Mouse (Mus musculus): Measurements from ENCODE around the gene Gm8108.
"Not testable (repeated sequence)": the region's sequence is repeated elsewhere in the genome, so short reads cannot be mapped to it uniquely, and the experiment has no call there.

Gm8108 gene

DNA sequence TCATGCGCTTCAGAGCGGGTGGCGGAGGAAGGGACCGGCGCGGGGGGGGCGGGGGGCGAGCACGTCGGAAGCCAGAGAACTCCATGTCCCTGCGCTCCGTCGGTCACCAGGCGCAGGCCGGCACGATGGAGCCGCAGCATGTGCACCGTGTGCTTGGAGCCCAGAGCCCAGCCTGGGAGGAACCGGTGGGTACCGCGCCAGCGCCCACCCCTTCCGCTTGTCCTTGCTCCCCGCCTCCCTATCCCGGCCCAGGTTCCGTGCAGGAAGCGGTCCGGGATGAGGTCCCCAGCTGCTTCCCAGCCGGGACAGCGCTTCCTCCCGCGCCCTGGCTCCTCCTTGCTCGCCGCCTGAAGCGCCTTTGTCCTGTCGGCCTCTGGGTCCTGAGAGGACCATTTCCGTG lies at the start of gene Gm8108:
Gene Gm8108 (plus strand): TSS at position 101 of the 400 bp plus-strand sequence.
- peak; percentile 0 for DNase-seq (ENCODE audit: extremely low spot score, low read depth, low spot score)

DNA sequence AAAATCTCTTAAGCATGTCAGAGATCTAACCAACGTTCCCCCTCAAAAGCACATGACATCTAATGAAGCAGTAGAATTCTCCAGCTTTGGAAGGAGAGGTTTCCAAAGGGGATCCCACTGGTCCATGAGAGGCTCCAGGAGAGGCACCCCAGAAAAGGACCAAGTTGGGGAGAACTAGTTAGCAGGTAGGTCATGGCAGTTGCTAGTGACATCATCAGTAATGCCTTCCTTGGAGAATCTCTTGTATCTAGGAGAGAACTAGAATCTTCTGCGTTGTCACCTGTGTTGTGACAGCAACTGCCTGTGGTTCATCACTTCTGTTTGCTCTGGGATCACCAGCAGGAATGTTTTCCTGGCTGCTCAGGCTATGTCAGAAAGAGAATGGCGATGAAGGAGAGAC lies 26.5 kb upstream of the Gm8108 start, which contains the start of gene Gm3115:
Gene Gm3115 (plus strand): TSS at position 301 of the 400 bp plus-strand sequence.
- not testable (repeated sequence) for DNase-seq (ENCODE audit: extremely low spot score, low read depth, low spot score)

DNA sequence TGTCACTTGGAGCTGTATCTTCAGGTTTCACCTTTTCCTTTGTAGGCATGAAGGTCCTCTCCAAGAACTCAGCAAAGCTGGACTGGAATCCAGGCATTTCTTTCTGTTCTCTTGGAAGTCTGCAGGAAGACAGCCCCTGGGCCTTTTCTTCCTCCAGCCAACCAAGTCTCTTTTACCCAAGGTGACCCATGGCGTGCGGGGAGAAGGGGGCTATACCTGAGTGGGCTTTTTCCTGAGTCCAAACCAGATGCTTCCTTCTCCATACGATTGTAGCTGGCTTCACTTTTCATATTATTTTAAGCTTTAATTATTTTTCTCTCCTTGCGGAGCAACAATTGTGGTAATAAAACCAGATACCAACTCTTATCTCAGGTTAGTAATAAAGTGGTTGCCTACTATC lies 31.3 kb downstream of the Gm8108 start:
- not testable (repeated sequence) for DNase-seq (ENCODE audit: extremely low spot score, low read depth, low spot score)

DNA sequence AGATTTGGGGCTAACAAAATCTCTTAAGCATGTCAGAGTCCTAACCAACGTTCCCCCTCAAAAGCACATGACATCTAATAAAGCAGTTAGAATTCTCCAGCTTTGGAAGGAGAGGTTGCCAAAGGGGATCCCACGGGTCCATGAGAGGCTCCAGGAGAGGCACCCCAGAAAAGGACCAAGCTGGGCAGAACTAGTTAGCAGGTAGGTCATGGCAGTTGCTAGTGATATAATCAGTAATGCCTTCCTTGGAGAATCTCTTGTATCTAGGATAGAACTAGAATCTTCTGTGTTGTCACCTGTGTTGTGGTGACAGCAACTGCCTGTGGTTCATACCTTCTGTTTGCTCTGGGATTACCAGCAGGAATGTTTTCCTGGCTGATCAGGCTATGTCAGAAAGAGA lies 54.4 kb downstream of the Gm8108 start, which contains the start of gene Gm3127:
Gene Gm3127 (plus strand): TSS at position 301 of the 400 bp plus-strand sequence.
- not testable (repeated sequence) for DNase-seq (ENCODE audit: extremely low spot score, low read depth, low spot score)

DNA sequence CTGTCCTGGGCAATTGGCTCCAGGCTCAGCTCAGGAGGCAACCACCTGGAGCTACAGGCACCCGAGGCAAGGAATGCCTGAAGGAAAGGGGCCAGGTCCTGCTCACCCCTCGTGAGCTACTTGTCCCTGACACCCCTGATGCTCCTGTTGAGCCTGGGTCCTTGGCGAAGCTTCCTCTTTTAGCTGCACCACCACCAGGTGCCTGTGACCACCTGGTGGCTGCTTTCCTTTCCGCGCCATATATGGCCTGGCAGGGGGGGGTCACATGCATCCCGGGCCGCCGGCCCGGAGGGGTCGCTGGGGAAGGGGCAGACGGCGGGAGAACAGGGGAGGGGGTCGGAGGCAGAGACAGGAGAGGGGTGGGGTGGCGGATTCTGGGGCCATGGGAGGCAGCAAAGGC lies 71.7 kb downstream of the Gm8108 start:
- DNase-seq (ENCODE audit: extremely low spot score, low read depth, low spot score): not testable (repeated sequence)

All from hindlimb bud, embryonic 11.5 days (tissue).